Mouse (Mus musculus) yolk sac, embryonic 10.5 days (tissue): ENCODE measurements around the gene Trmt2a.

Source experiments
- DNase-seq: peaks from one replicate; pipeline ENCODE4 v3.0.0-alpha.2; 2017; ENCODE audit warnings: low spot score

Gene Trmt2a

DNA sequence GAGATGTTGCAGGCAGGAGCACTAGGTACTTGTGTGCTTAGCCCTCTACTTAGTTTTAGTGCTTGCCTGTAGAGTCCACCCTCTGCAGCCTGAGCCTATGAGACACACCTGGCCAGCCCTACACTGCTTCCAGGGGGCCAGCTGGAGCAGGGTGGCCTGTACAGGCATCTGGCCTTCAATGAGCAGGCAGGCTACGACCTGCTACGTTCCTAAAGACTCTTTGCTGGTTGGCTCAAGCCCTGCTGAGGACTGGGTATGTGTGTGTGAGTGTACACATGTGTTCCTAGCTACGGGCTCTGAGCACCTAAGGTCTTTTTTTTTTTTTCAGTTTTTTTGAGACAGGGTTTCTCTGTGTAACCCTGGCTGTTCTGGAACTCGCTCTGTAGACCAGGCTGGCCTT is 17.0 kb upstream of the Trmt2a start:
- DNase-seq, result no peak

DNA sequence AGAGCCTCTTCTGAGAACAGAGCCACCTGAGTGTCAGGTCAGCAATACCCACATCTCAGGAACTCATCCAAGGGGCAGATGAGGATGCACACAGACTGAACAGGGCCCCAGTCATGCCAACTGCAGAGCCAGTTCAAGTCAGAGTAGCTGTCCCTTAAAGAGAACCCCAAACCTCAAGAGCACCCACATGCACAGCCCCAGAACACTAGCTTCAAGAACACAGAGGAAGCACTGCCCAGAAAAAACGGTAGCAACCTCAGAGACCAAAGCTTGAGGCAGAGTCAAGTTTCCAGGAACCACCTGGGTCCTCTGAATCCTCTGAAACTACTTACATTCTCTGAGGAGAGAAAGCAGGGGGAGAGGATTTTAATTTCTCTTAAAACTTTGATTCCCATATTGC is 15.0 kb upstream of the Trmt2a start:
- DNase-seq, result no peak

DNA sequence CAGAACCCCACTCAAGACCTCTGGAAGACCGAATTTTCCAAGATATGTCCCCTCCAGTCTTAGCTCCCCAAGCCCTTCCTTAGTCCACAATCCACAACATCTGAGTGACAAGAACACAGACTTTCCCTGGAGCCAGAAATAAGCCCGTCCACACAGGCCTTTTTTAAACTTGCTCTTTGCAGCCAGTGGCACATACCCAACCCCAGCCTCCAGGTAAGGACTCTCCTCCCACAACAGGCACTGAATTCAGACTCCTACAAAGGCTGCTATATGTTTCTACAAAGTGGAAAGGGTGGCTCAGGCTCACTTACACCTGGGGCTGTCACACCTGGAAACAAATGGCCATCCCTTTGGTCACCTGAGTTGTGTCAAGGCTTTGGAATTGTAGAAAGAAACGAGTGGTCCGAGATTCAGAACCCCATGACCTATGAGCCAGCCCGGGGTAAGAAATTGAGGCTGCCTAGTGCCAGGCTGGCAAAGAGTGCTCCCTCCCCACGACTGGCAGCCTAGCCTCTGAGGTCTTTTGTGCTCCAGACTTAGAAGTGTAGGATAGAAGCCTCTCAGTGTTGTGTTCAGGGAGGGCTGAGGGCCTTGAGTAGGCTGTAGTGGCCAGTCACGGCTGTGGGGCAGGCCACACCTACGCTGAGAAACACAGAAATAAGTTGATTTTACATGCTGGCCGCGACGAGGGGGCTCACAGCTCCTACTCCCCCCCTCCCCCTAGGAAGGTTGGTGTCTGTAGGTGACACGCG is 14.4 kb upstream of the Trmt2a start:
- no peak for DNase-seq

DNA sequence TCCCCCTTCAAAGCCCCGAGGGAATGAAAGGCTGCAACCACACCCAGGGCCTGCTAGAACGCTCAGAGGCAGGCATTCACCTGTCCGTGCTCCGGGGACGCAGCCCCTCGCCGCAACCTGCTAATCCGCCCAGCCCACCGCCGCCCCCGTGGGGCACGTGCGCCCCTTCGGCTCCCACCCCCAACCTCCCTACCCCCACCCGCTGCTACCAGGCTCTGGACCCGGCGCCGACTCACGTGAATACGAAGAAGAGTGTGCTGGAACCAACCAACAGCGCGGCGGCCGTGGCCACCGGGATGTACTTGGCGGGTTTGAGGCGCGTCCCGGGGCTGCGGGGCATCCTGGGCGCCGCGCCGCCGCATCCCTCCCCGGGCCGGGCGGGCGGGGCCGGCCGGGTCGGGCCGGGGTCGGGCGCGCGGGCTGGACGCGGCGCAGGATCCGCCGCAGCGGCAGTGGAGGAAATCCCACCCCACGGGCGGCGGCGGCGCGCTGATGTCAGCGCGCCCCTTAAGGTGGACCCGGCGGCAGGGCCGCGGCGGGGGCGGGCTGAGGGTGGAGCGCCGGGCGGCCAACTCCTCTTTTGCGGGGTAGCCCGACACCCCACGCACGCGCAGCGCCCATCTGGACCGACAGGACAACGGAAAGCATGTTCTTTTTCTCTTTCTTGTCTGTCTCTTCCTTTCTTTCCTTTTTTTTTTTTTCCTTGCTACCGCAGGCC is 13.6 kb upstream of the Trmt2a start, which contains the start of gene Zdhhc8:
Gene Zdhhc8, minus strand, starts transcription at position 466 of the 718 bp plus-strand sequence.
- peak; percentile 75 for DNase-seq

DNA sequence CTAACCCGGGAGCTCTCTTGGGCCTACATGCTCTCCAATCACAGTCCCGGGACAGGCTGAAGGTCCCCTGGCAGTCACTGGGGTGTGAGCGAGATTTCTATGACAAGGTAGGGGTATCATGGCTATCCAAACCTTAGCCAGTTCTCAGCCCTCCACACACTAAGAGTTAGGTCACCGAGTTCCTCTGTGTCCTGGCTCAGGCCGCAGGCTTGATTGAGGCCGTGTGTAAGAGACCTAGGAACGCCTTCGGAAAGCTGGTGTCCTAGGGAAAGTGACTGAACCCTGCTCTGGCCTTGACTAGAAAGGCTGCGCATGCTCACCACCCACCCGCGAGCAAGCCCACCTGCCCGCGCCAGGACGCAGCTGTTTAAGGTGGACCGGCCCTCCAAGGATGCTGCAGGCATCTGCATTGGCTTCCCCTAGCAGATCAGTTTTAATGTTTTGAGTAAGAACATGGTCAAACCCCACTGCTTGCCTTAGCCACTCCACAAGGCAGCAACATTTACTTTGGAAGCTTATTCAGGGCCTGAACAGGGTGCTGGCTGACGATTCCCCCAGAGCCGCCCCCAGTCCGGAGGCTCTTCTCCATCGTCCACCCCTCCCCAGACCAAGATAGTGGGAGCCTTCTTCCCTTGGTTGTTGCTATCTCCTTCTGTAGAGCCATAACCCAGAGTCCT is 13.0 kb upstream of the Trmt2a start:
- peak; percentile 73 for DNase-seq

DNA sequence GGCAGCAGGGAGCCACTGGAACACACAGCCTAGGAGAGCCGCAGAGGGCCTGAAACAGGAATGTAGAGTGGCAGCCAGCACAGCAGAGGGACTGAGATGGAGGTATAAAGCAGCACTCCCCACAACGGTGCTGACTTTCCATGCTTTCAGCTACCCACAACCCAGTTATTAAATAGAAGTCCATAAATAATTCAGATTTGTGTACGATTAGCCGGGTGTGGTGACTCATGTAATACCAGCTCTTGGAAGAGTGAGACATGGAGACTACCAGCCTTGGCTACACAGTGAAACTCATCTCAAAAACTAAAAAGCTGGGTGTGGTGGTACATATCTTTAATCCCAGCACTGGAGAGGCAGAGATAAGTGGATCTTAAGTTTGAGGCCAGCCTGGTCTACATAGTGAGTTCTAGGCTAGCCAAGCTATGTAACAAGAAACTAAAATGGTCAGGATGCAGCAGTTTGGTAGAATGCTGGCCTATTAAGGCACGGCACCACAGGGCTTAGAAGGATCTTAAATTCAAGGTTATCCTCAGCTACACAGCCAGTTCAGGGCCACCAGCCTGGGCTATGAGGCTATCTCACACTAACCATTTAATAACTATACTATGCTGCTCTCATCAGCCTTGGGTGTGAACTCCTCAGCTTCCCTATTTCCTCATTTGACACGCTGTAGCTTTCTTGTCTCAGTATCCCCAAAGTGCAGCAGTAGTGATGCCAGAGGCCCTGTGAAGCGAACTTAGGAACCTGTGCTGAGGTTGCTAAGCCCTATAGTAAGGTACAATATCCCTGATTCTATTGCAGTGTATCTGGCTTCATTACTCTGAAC is 11.6 kb upstream of the Trmt2a start:
- DNase-seq, result no peak

DNA sequence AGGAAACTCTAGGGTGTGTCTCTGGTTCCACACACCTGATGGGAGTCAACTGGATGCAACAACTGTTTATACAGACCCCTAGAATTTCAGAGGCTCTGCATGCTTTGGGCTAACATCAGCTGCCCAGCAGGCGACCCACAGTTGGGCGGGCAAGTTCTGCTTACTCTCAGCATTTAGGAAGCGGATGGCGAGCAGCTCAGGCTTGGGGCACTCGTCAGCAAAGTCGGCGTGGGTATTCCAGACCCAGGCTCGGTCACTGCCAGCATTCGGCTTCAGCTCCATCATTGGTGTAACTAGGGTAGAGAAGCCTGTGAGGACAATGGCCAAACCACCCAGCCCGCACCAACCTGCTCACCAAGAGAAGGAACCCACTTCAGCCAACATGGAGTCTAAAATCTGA is 6.9 kb upstream of the Trmt2a start:
- no peak for DNase-seq

DNA sequence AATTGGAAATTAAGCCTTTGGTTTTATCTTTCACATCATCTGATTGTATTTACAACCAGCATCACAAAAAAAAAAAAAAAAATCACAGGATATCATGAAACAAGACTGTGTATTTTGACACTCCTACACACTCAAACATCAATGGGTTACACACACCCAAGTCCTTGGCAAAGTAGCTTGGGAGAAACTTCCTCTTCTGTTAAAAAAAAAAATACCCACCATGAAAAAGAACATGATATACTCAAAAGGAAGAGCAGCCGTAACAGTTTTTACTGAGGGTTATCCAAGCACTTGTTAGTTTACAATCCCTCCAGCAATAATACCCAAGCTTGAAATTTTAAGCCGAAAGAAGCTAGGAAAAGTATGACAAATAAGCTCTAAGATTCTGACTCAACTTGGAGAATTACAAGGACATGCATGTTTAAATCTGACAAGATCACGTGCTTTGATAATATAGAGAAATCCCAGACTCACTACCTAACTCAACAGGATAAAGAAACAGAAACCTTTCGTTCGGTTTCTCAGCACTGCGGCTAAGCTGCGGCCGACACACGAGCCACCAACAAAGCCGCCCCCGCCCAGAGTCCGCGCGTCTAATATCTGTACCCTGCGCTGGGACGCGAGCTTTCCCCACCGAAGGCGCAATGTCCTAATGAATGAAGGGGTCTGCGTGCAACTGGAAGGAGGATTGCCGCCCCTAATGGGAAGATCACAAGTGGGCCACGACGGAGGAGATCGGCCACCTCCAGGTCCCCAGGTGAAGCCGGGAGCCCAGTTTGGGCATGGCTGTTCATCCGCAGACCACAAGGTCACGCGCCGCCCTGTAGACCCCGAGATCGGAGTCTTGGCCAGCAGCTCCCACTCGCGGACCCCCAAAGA is 719 bp upstream of the Trmt2a start:
- DNase-seq, result no peak

DNA sequence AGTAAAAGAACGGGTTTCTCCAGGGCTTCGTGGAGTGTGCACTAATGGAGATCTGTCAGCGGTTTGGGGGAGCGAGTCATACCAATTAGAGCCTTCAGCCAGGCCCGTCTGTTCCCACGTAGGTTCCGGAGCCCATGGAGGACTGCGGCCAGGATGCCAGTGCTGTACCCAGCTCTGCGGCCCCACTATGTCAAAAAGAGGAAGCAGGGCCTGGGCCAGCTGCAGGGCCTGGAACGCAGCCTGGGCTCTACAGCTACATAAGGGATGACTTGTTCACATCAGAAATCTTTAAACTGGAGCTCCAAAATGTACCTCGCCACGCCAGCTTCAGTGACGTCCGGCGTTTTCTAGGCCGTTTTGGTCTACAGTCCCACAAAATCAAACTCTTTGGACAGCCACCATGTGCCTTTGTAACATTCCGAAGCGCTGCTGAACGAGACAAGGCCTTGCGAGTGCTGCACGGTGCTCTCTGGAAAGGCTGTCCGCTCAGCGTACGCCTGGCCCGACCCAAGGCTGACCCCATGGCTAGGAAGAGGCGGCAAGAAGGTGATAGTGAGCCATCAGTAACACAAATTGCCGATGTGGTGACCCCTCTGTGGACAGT is 987 bp downstream of the Trmt2a start:
- DNase-seq, result peak; percentile 58

DNA sequence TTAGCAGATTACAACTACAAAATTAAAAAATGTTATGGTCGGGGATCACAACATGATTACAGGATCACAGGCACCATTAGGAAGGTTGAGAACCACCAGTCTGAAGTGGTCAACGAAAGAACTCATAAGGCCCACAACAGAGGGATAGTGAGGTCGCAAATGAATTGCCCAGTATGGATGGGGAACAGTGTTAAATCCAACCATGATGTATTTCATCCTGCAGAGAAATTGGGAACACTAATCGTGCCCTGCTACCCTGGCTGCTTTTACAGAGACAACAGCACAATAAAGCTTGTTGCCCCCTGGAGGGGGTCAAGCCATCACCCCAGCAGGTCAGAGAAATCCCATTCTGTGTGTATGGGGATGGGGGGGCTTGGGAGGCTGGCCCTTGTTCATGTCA is 1.8 kb downstream of the Trmt2a start:
- no peak for DNase-seq

DNA sequence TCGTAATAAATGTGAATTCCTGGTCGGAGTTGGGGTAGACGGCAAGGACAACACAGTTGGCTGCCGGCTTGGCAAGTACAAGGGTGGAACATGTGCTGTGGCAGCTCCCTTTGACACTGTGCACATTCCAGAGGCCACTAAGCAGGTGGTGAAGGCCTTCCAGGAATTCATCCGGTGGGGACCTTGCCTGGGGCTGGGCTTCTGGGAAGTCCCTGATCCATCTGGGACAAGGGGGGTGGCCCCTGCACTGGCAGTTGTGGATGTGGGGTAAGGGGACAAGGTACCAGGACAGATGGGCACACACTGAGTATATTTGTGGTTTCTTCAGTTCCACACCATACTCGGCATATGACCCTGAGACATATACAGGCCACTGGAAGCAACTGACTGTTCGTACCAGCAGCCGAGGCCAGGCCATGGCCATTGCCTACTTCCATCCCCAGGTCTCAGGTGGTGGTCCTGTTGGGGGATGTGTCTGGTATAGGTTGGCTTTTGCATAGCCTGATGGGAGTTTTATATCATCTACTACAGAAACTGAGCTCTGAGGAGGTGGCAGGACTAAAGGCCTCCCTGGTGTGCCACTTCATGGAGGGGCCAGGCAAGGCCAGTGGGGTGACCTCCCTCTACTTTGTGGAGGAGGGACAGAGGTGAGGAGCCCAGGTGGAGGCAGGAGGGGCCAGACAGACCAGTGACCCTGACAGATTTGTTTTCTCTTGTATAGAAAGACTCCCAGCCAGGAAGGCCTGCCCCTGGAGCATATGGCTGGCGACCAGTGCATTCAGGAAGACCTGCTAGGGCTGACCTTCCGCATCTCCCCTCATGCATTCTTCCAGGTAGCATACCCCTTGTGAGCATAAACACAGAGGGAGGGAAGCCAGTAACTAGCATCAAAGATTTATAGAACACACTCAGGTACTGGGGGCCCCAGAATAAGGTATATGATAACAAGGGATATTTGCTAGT is 2.6 kb downstream of the Trmt2a start:
- peak; percentile 49 for DNase-seq

DNA sequence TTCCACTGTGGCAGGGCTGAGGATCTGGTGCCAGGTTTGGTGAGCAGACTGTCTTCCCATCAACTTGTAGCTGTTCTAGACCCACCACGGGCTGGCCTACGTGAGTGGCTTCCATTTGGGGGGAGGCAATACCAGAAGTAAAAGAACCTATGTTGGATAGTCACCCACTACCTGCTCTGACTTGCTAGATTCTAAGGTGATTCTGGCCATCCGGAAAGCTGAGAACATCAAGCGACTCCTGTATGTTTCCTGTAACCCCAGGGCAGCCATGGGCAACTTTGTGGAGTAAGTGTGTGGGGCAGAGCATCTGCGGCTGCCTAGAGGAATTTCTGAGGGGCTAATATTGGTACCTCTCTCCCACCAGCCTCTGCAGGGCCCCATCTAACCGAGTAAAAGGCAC is 4.3 kb downstream of the Trmt2a start:
- no peak for DNase-seq

DNA sequence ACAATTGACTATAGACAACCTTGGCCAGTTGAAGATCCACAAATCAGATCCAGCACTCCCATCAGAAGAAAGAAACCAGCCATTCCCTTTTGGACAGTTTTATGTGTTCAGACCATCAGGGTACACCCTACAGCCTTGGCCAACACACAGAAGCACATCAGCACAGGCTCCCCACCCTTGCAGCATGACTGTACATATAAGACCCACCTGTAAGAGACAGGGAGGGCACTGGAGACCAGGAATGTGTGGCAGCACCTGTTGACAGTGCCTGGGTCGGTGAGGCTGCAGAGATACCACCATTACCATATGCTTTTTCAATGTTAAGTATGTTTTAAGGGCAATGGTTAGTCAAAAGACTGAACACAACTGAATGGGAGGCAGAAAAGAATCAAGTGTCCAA is 5.4 kb downstream of the Trmt2a start:
- no peak for DNase-seq

DNA sequence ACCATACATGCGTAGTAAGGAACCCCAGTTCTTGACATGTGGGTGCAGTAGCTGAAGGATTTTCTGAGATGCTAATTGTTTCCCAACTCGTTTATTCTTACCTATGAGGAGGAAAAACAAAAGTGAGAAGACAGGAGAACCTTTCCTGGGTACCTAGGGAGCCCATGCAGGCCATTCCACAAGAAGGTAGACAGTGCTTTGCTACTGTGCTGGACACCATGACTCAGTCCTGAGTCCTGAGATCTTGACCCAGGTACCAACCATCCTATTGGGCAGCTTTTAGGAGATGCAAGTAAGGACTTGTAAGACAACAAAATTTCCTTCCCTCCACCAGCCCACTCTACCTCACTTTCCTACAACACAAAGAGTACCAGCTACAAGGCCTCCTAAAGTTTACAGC is 9.7 kb downstream of the Trmt2a start, which contains the start of gene Gm49776:
Gene Gm49776, minus strand, starts transcription at position 101 of the 400 bp plus-strand sequence.
- DNase-seq, result no peak

DNA sequence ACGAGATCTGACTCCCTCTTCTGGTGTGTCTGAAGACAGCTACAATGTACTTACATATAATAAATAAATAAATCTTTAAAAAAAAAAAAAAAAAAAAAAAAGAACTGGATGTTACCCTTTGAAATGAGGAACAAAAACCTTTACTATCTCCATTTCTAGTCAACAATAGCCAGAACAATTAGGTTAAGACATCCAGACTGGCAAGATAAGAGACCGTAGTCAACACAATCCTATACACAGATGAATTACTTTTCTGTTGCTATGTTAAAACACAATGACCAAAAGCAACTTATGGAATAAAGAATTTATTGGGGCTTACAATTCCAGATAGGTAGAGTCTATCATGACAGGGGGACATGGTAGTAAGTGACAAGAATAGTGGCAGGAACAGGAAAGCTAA is 16.5 kb downstream of the Trmt2a start:
- no peak for DNase-seq

DNA sequence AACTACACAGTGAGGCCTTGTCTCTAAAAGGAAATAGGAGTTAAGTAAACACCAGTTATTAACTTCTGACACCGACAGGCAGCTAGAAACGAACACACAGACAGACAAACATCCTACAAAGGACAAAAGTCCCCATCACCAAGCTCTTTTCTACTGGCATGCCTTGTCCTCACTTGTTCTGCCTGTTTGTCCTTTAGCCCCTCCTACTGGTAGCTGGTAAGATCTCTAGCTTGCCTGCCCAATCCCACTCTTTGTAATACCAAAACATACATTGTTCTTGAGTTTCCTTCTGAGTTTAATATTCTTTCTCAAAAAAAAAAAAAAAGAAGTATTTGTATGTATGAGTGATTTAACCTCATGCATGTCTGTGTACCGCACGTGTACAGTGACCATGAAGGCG is 19.7 kb downstream of the Trmt2a start:
- no peak for DNase-seq

DNA sequence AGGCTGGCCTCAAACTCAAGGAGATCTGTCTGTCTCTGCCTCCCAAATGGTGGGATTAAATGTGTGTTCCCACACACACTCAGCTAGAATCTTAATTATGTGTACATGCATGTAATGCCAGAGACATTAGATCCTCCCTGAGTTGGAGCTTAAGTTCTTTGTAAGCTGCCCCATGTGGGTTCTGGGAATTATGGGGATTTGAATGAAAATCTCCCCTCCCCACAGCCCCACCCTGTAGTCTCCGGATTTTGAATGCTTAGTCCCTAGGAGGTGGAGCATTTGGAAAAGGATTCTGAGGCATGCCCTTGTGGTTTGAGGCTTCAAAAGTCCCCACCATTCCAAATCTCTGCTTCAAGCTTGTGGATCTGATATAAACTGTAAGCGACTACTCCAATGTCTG is 26.7 kb downstream of the Trmt2a start:
- no peak for DNase-seq

DNA sequence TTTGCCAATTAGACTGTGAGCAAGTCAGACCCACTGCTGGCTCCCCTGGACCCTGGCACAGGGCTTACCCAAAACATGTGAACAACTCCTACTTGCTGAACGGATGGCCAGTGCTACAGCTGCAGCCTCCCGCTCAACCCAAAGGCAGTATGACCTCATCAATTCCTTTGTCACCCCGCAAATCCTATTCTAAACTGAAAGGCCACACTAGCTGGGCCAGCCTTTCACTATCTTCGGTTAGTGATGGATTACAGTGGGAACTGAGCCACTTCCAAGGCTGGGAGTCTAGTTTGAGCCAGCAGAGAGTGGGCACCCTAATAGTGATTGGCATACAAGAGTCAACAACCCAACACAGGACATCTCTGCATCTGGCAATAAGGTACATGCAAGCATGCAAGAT is 39.7 kb downstream of the Trmt2a start:
- DNase-seq, result peak; percentile 27

DNA sequence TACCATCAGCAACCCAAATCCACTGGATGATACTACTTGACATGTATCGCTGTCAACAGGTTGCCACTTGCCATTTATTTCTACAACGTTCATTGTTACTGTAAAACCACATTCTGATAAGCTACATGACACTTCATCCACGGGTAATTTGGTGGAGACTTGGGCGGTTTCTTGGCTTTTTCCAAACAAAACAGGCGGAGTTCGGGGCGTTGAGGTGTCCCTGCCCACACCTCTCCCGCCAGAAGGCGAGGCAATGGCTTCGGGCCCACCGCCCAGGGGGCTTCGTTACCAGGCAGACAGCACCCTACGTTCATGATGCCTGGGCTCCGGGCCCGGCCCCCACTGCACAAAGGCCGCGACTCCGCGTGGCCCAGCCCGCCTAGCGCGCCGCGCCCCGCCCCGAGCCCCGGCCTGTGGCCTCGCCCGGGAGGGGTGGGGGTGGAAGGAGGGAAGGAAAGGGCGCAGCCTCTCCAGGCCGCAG is 40.1 kb downstream of the Trmt2a start:
- DNase-seq, result no peak
